Comparison of ENCODE assay signal across 8 mouse cellular contexts in the genomic region with DNA sequence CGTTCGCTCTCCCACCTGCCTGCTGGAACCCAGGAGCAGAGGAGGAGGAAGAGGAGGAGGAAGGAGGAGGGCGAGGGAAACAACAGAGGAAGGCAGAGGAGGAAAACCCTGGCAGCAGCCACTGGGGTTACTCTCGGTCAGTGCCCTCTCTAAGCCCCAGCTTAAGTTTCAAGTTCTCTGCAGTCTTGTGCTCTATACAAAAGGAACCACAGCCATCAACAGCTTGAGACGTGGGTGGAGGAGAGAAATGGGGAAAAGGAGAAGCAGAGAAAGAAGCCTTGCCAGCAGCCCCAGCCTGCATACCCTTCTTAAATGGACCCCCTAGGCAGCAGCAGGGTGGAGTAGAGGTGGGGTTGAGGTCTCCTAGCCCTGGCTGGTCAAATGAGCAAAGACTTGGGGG. TPM values are rescaled to one million over a fixed set of nuclear protein-coding genes. Genes with fewer than 3 reads are reported as not detected.
A peak's percentile ranks its signal among the peaks of the same experiment; 100 is the strongest.
DNase-seq lines count a peak whose midpoint lies in the region; ATAC-seq and TF ChIP-seq lines count a peak whose summit lies in the region.

No protein-coding gene starts in this region.

- peaks cover 9% of the 10 kb centered on the region; the same call in 1 of the 2 replicates for H3K4me1 ChIP-seq in spleen, adult 2 months (ENCODE audit: control insufficient read depth, insufficient read depth, insufficient read length)
- H3K4me1 ChIP-seq in forebrain, postnatal 0 days (ENCODE audit: insufficient read depth): no peaks in the 10 kb centered on the region

- ATAC-seq in forebrain, postnatal 0 days: peak; percentile 64; the same call in 1 of the 2 replicates

- H3K4me2 ChIP-seq in forebrain, postnatal 0 days (ENCODE audit: low read depth): no peak overlapping the region

- H3K9me3 ChIP-seq in forebrain, postnatal 0 days (ENCODE audit: low read length): no peaks in the 10 kb centered on the region

- TF ChIP-seq POLR2A in spleen, adult 2 months (IDR thresholded peaks at IDR 0.05; ENCODE audit: low read depth, low read length): no peak

- no peaks in the 10 kb centered on the region for H3K27me3 ChIP-seq in spleen, adult 2 months (ENCODE audit: control insufficient read depth, insufficient read depth, low read length)
- no peaks in the 10 kb centered on the region for H3K27me3 ChIP-seq in forebrain, postnatal 0 days (ENCODE audit: insufficient read depth, low read length)

- intact Hi-C loops in gastrocnemius, postnatal 14 days (cut with DNase I; ENCODE audit: low total_unique reads): loop anchor here (2.0 to 10.0 kb wide), 2 partner anchors 79 to 239 kb away; no protein-coding TSS in a partner anchor

- peaks cover 3% of the 10 kb centered on the region; the same call in 1 of the 2 replicates for H3K36me3 ChIP-seq in spleen, adult 2 months (ENCODE audit: control insufficient read depth, insufficient read depth, low read length)
- H3K36me3 ChIP-seq in forebrain, postnatal 0 days (ENCODE audit: insufficient read depth): no peaks in the 10 kb centered on the region; the same call in 1 of the 2 replicates

- peak; percentile 58 for DNase-seq in gastrocnemius, adult 18-20 months (ENCODE audit: low spot score)
- no peak for DNase-seq in gastrocnemius, adult 8-10 months (ENCODE audit: low spot score in 2 of 2)
- DNase-seq in spleen, adult 2 months (ENCODE audit: low read depth in 1 of 2, low spot score in 2 of 2): peak; percentile 26 to 29
- no peak for DNase-seq in spleen, postnatal 4 days (ENCODE audit: low spot score in 2 of 2)
- no peak for DNase-seq in forebrain, postnatal 0 days
- DNase-seq in left cerebral cortex, adult 18-20 months (ENCODE audit: low spot score in 2 of 2): peak; percentile 17 to 24
- no peak for DNase-seq in ovary, postnatal 10 days (ENCODE audit: low spot score)
- DNase-seq in gastrocnemius, postnatal 14 days: no peak

- H3K9ac ChIP-seq in forebrain, postnatal 0 days: no peak overlapping the region

- no peak for TF ChIP-seq CTCF in spleen, adult 2 months (IDR thresholded peaks at IDR 0.05; ENCODE audit: extremely low read depth, insufficient read depth, insufficient read length, insufficient replicate concordance)
- no peak for TF ChIP-seq CTCF in forebrain, postnatal 0 days (IDR thresholded peaks at IDR 0.05; ENCODE audit: low read depth)

- H3K4me3 ChIP-seq in spleen, adult 2 months (ENCODE audit: extremely low read depth, insufficient read depth, insufficient read length): no peak overlapping the region
- no peak overlapping the region for H3K4me3 ChIP-seq in forebrain, postnatal 0 days (ENCODE audit: low read depth, low read length)

- H3K27ac ChIP-seq in spleen, adult 2 months (ENCODE audit: insufficient read depth, low read length): peak overlapping the region; percentile 8; the same call in 1 of the 2 replicates
- no peak overlapping the region for H3K27ac ChIP-seq in forebrain, postnatal 0 days (ENCODE audit: low read depth, low read length)

- WGBS in spleen, adult 2 months: 9% methylated on average over 2 of the region's 5 CpGs
- 8% methylated on average over 3 of the region's 5 CpGs for WGBS in forebrain, postnatal 0 days

RNA-seq across cellular contexts. Expression of gene Abca1, which starts 43.8 kb away (rescaled TPM):
- 1 to 10 TPM; 7.1 to 7.4 TPM for total RNA-seq in gastrocnemius, adult 18-20 months (2021)
- 1 to 10 TPM; 5.0 to 7.6 (median 7.4) TPM for total RNA-seq in gastrocnemius, adult 8-10 months (2022)
- 6.8 and 7.6 TPM in 2 replicates for polyA plus RNA-seq in spleen, adult 2 months (2012; rRNA removed)
- 26.4 and 39.2 TPM in 2 replicates for total RNA-seq in forebrain, postnatal 0 days (2014; rRNA removed)
- polyA plus RNA-seq in forebrain, postnatal 0 days (2015; fragmentation: Nextera tagmentation; extraction: Ambion mirVana): 3.7 and 6.3 TPM in 2 replicates
- total RNA-seq in left cerebral cortex, adult 18-20 months (2021): 10 to 100 TPM; 13.6 to 14.7 TPM
- 10 to 100 TPM; 14.7 to 25.4 TPM for total RNA-seq in gastrocnemius, postnatal 14 days (2021)

Comparison
In these comparisons a context has a peak if more than half of its experiments do, and no peak if none do; other contexts are left out.
1. DNase-seq: peak in gastrocnemius, adult 18-20 months (single experiment), spleen, adult 2 months (2 of 2) and left cerebral cortex, adult 18-20 months (2 of 2); none in gastrocnemius, adult 8-10 months (0 of 2), spleen, postnatal 4 days (0 of 2), forebrain, postnatal 0 days (single experiment), ovary, postnatal 10 days (single experiment) and gastrocnemius, postnatal 14 days (single experiment).